Mouse (Mus musculus): ENCODE data around the gene Zfp593. TPM values are rescaled to one million over a fixed set of nuclear protein-coding genes. Genes with fewer than 3 reads are reported as not detected.
"Not testable (repeated sequence)": the region's sequence is repeated elsewhere in the genome, so short reads cannot be mapped to it uniquely, and the experiment has no call there.

The Zfp593 gene
- polyA plus RNA-seq (2017; shearing (Covaris generic)) = 1 to 10 TPM; 4.3 to 6.8 TPM

- peak; percentile 94 for ATAC-seq
Measured at GRCm38 (mm10) chr4:134245148-134245843, at the start of gene Zfp593. Zfp593 (minus strand) TSS chr4:134245592.

- ATAC-seq = no peak
Measured at GRCm38 (mm10) chr4:134293692-134294163, 48.3 kb upstream of the Zfp593 start.

GRCm38 (mm10) chr4:134293061-134293691, 47.8 kb upstream of the Zfp593 start:
- ATAC-seq = peak; percentile 53

GRCm38 (mm10) chr4:134292067-134292466, 46.7 kb upstream of the Zfp593 start:
- peak; percentile 29 for ATAC-seq

DNA sequence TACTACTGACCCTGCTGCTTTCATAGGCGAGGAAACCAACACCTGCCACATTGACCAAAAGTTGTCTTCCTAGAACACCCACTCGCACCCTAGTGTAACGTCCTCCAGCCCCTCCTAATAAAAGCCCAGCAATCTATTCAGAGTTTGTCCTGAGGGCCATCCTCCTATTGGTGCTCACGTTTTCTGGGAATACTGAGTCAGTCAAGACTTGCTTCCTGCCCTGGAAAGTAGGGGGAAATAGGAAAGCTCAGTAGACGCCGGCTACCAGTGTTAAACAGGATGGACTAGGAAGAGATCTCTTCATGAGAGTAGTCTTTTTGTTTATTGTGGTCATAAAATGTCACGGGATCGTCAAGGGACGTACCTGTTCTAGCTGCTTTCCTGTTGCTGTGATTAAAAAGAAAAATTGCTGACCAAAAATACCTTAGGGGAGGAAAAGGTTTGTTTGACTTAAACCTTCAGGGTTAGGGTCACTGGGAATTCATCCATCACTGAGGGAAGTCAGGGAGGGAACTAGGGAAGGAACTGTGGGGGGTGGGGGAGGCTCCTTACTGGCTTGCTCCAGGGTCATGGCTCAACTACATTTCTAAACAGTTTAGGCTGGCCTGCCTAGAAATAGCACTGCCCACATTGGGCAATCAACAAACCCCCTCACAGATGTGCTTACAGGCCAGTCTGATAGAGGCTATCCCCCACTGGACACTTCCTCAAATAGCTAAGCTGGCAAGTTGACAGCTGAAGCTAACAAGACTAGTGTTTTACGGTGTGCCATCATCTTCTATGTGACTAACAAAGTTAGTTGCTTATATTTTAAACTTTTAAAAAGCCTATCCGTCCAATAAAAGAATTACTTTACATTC, 43.2 kb upstream of the Zfp593 start:
- no peak for ATAC-seq

DNA sequence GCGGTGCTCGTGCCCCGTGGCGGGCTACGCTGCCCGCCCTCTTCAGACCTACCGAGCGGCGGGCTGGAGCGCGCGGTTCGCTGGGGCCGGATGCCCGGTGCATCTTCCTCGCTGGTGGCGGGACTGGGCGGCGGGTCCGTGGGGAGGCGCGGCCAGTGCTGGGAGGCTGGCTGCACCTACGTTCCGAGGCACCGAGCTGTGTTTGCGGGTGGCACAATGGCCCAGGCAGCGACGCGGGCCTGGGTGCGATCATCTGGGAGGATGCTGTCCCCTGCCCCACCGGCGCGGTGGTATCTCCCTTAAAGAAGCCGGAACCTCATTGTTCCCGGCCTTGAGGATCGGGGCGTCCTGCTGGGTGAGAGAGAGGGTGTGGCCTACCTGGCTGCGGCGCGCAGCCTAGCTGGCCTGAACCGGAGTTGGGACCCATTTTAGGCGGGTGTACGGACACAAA, 42.2 kb upstream of the Zfp593 start, which contains the start of gene Pdik1l:
Pdik1l (minus strand) TSS at position 321 of the 451 bp plus-strand sequence.
- ATAC-seq = peak; percentile 71

- peak; percentile 73 for ATAC-seq
Measured at GRCm38 (mm10) chr4:134287168-134287564, 41.8 kb upstream of the Zfp593 start.

DNA sequence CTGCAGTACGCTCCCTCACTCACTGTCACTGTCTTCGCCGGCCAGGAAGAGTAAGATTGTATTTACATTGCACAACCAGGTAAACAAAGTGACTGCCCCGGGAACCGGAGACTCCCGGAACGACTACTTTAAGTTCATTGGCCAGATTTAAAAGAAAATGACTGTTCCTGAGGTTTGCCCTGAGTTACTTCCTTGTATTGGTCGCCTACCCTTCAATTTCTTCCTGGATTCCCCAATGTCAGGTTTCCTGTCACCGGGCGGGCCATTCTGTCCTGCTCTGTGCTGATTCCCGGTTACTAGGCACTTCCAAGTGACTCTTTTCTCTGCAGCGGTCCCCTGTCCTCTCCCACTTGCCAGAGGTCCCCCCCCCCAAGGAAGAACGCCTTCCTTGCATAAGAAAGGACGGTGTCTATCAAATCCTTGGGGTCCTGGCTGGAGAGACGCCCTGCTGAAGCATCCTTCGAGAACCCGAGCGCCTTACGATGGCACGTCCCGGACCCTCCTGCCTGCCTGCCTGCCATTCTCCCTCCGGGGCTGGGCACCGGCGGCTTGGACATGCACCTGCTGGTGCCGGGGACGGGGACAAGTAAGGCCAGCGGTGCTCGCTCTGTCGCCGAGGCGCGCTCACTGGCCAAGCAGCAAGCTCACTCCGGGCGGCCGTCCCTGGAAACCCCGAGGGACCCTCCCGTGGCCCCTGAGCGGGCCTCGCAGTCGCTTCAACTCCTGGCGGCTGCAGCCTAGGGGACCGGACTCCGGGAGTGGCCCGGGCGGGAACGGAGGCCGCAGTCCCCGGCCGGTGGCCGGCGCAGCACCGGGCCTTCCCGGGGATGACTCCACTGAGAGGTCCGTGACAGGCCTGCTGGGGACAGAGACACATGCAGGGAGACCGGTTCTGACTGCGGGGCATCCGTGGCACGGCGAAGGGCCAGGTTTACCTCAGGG, 41.1 kb upstream of the Zfp593 start:
- ATAC-seq = peak; percentile 11

DNA sequence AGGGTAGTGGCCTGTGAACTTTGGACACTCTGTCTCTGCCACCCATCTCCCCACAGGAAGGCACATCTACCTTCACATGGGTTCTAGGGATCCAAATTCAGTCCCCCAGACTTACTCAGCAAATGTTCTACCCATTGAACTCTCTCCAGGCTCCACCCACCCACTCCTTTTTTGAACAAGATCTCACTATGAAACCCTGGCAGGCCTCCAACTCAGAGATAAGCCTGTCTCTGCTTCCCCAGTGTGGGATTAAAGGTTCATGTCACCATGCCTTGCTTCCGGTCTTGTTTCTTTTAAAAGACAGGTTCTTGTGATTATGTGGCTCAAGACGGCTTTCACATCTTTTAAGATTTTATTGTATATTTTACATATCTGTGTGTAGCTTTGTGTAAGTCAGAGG, 39.5 kb upstream of the Zfp593 start:
- no peak for ATAC-seq

- ATAC-seq = peak; percentile 97
Measured at GRCm38 (mm10) chr4:134273417-134274345, 28.3 kb upstream of the Zfp593 start.

DNA sequence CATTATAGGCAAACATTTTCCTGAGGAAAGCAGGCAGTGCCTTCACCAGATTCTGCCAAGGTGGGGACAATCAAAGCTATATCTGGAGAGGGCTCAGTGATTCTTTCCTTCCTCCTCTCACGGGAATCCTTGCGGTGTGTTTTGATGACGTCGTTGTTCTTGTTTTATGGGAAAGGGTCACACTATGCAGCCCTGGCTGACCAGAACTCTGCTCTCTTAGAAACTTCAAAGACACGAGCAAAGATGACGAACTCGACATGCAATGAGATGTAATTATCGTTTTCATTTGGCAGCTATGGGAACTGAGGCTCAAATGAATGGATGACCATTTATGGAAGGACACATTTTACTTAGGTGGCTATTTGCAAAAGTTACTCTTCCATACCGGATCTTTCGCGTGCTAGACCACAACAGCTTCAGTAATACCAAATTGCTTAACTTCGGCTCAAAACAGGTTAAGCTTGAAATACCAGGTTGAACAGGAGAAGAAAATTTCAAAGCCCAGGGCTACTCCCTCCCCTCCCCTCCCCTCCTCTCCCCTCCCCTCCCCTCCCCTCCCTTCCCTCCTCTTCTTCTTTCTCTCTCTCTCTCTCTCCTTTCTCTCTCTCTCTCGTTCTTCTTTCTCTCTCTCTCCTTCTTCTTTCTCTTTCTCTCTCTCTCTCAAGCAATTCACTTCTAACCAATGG, 27.5 kb upstream of the Zfp593 start:
- ATAC-seq = no peak

DNA sequence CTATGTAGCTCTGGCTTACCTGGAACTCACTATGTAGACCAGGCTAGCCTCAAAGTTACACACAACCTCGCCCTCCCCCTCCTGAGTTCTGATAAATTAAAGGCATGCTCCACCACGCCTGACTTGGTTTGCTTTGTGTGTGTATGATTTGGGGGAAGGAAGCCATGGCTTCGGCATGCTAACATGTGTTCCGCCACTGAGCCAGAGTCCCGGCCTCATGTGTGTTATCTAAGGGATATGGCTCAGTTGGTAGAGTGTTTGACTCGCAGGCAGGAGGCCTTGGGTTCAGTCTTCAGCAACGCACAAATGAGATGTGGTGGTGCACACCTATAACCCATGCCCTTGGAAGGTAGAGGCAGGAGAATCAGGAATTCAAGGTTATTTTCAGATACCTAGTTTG, 26.6 kb upstream of the Zfp593 start:
- no peak for ATAC-seq

DNA sequence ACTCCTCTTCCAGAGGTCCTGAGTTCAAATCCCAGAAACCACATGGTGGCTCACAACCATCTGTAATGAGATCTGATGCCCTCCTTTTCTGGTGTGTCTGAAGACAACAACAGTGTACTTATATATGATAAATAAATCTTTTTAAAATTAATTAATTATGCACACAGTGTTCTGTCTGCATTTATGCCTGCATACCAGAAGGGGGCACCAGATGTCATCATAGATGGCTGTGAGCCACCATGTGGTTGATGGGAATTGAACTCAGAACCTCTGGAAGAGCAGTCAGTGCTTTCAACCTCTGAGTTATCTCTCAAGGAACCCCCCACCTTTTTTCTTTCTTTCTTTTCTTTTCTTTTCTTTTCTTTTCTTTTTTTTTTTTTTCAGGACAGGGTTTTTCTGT, 24.2 kb upstream of the Zfp593 start:
- not testable (repeated sequence) for ATAC-seq

DNA sequence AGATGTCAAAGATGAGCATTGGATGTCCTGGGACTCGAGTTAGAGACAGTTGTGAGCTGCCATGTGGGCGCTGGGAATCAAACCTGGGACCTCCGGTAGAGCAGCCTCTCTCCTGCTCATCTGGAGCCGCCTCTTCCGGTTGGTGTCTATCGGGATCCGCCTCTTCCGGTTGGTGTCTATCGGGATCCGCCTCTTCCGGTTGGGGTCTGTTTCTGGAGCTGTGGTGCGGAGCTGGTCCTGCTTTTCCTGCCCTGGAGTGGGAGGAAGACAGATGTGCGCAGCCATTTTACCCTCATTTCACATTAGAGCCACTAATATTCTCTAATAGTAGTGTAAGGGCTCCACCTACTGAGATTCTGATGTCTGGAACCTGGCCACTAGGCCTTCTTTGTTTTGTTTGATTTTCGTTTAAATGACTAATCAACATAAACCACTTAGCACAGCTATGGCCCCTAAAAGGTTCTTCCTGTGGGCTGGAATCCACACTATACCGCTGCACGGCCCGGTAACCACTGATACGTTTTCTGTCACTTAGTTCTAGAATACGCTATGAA, 22.8 kb upstream of the Zfp593 start:
- ATAC-seq = no peak

- no peak for ATAC-seq
Measured at GRCm38 (mm10) chr4:134265860-134266585, 20.6 kb upstream of the Zfp593 start.

DNA sequence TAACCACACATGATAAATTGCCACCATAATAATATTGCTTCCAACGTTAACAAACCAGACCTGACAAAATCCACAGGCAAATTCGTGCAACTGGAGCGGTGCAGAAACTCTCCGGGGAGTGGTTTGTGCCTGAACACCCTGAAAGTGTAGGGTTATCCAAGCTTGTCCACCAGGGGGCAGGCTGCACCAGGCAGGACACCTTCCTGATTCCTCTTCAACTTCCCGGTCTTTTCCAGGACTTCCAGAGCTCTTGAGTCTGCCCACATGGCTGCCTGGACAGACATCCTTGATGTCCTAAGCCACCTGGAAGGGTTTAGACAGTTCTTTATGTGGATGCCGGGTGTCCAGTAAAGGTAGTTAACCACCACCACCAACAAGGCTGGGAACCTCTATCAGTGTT, 17.8 kb upstream of the Zfp593 start:
- ATAC-seq = no peak

DNA sequence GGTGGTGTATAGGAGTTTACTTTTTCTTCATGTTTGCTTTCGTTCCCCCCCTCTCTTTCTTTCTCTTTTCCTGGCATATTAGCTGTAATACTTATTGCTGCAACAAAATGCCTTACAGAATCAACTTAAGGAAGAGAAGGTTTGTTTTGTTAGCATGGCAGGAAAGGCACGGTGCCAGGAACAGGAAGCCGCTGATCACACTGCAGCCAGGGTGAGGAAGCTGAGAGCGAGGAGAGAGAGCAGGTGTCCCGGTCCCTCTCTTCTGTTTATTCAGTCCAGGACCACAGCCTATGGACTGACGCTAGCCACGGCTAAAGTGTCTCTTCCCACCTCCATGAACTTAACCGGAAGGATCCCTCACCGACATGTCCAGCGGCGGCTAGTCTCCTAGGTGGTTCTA, 13.0 kb upstream of the Zfp593 start:
- ATAC-seq = no peak

- no peak for ATAC-seq
Measured at GRCm38 (mm10) chr4:134257198-134258009, 12.0 kb upstream of the Zfp593 start.

Data from CD4-positive, CD25-positive, alpha-beta regulatory T cell, adult 4 months (primary cell).